Mouse (Mus musculus): ENCODE data around the gene A430005L14Rik.

The A430005L14Rik gene

DNA sequence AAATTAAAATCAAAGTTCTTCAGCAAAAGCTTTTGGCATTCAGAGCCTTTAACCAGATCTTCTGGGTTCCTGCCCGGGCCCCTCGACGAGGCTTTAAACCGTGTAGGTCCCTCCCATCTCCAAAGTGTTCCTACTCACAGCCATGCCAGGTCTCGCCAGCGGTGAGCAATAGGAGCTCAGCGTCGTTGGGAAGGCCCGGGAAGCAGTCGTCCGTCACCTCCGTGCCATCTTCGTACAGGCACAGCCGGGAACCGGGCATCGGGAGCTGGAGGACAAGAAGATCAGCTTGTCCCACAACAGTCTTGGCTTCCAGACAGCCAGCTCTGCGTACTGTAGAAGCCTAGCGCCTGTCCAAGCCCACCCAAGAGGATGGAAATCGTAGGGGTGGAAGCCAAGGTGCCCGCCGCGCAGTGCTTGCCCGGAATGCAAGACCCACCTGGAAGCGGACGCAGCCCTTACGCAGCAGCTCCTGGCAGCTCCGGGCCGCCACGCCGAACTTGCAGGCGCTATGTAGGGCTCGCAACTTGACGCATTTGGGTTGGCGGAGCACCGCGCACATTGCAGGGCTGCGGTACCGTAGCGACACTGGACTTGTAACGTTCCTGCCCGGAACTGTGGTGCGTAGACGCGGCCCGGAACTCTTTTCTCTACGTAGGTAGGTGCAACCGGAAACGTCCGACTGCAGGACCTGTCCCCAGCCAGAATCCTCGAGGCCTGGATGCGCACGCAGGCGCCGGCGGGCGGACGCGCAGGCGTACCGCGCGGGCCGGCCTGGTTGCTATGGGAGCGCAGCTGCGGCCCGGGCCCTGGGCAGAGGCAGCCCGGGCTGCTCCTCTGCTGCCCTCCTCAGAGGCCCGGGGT is 17.6 kb downstream of the A430005L14Rik start, which contains the start of the genes Dffb and Cep104:
Dffb (minus strand) TSS at position 696 of the 861 bp plus-strand sequence.
Cep104 (plus strand) TSS at position 764 of the 861 bp plus-strand sequence.
- peak; percentile 93 for DNase-seq (ENCODE audit: low read depth, low spot score)

DNA sequence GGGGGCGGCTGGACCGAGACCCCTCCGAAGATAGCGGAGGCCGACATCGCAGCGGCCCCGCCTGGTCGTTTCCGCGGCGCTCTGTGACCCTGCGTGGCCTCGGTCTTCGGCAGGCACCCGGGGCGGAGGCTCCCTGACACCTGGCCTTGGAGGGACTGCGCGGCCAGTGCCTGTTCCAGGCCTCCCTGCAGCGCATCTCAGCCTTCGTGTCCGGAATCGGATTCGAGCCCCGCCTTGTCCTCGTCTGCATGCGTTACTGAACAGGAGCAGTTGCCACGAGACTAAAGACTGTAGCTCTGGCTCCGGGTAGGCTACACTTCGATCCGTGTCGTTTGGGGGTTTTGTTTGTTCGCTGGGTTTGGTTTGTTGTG is 18.2 kb downstream of the A430005L14Rik start:
- DNase-seq (ENCODE audit: low read depth, low spot score) = no peak

DNA sequence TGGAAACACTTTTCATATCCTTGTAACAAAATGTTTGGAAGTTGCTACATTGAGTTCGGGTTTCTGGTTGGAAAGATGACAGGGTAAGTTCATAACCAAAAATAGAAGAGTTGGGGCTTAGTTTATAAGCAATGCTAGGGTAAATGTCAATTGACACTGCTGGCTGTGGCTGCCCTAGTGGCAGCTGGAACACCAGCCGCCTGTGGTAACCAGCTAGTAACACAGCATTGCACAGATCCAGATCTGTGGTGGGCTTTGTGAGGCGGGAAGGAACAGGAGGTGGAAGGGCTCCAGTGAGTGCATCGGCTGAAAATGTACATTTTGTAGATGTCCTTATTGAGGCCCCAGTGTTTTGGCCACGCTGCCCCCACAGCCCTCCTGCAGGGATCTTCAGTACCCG is 18.7 kb downstream of the A430005L14Rik start:
- peak; percentile 17 for DNase-seq (ENCODE audit: low read depth, low spot score)

DNA sequence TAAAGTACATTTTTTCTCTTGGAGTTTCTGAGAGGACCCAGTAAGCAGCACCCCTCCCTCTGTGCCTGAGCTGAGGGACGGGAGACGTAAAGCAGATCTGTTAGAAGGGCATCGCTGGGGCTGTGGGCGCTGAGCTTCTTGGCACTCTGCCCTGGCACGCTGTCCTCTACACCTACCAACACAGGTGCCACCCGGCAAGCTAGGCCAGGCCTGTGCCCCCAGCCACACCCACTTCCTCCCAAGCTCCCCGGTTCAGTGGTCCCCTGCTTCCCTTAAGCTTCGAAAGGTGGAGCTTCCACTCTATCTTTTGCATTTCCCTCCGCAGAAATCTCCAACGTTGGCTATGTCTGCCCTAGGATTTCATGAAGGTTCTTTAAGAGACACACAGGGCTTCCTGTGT is 22.2 kb downstream of the A430005L14Rik start:
- DNase-seq (ENCODE audit: low read depth, low spot score) = no peak

DNA sequence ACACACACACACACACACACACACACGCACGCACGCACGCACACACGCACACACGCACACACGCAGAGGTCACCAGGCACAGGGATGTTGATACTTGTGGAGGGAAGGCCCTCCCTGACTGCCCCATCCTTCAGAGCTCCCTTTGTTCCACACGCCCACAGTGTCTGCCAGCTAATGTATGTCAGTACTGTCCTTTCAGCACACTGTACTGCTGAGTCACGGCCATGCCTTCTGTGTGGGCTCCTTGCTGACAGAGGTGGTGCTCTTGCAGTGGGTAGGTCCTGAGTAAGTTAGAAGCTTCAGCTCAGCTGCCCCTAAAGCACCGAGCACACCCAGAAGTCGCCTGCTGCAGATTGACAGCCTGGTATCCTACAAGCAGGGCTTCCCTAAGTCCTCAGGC is 23.4 kb downstream of the A430005L14Rik start:
- DNase-seq (ENCODE audit: low read depth, low spot score) = no peak

DNA sequence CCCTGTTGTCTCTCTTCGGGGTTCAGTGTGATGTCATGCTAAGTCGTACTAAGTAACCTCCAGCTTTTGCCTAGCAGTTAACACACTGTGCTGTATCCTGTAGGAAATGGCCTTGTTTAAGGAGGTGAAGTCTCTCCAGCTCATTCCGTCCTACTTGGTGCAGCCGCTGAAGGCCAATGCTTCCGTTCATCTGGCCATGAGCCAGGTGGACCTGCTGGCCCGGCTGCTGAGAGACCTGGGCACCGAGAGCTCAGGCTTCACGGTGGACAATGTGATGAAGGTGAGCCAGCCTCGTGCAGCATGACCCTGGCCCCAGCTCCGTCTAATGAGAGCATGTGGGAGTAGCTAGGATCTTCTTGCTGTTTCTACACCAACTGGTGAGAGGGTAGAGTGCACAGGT is 35.7 kb downstream of the A430005L14Rik start:
- DNase-seq (ENCODE audit: low read depth, low spot score) = no peak

DNA sequence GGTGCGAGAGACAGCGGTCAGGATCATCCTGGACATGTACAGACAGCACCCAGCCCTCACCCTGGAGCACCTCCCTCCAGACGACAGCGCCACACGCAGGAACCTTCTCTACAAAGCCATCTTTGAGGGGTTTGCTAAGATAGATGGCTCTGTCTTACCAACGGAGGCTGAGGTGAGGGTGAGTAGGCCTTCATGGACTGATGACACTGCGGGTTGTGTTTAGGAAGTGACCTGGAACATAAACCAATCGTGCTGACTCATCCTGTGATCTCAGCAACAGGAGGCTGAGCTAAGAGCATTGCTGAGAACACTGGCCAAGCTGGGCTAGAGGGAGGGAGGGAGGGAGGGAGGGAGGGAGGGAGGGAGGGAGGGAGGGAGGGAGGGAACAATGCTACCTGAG is 36.5 kb downstream of the A430005L14Rik start:
- DNase-seq (ENCODE audit: low read depth, low spot score) = no peak

DNA sequence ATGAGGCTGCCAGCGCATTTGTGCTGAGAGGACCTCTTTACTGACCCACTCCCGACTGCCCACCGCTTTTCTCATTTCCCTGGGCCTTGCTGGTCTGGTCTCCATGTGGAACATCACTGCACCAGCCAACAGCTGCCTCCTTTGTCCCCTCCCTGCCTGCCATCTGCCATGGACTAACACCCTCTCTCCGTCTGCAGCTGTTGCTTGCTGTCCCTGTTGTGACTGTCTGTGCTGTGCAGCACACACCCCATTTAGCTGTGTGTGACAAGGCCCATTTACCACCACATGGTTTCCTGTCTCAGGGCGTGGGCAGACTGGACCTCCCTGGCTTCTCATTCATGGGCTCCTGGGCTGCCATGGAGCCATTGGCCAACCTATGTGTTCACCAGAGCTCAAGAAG is 48.5 kb downstream of the A430005L14Rik start:
- DNase-seq (ENCODE audit: low read depth, low spot score) = no peak

DNA sequence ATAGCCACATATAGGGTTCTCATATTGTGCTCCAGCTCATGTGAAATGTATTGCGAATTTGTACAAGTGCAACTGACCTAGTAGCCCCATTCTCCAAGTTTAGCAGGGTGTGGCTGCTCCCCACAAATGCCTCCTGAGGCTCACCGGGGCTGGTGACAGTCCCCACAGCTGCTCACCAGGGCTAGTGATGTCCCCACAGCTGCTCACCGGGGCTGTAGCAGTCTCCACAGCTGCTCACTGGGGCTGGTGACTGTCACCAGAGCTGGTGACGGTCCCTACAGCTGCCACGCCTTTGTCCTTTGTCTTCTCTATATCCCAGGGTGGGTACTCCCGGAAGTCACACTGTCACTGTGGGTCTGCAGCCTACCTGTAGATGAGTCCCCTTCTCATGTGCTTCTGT is 49.2 kb downstream of the A430005L14Rik start:
- DNase-seq (ENCODE audit: low read depth, low spot score) = no peak

DNA sequence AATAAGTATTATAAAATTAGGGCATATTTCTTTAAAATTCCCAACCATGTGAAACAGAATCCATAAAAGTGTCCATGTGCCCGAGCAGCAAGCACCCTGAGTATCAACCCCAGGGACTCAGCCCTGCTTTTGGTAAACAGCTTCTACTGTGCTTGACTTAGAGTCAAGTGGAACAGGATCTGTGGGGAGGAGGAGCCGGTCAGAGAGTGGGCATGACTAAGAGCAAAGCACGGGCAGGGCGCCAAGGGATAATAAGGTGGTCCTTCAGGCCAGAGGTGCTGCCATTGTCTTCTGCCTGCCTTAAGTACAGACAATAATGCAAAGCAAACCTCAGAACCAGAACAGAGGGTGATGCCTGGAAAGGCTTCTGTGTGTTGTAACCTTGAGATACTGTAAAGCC is 50.7 kb downstream of the A430005L14Rik start:
- DNase-seq (ENCODE audit: low read depth, low spot score) = no peak

DNA sequence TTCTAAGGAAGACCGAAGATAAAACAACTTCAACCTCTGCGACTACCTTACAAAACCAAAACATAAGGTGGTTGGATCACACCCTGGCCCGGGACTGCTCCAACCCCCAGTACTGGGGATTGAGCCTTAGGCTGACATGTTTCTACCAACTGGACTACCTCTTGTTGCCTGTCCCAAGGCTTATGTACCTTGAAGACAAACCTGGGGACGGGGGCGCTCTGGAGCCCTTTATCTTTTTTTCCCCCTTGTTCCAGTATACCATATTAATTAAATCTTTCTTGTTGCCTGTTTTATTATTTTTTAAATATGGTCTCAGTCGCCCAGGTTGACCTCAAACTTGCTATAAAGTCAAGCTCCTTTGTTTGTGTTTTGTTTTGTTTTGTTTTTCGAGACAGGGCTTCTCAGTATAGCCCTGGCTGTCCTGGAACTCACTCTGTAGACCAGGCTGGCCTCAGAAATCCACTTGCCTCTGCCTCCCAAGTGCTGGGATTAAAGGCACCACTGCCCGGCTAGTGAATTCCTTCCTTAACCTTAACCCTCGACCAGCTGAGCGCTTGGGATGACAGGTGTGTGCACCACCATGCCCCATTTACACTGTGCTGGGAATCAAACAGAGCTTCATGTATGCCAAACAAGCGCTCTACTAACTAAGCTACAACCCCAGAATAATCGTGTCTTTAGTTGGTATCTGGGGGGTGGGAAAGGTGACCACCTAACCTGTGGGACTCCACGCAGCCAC is 54.0 kb downstream of the A430005L14Rik start:
- no peak for DNase-seq (ENCODE audit: low read depth, low spot score)

Data from CD4-positive, CD25-positive, alpha-beta regulatory T cell, adult 2 months (primary cell).